Mouse (Mus musculus): Measurements from ENCODE around the gene Tmem132c. TPM values are rescaled to one million over a fixed set of nuclear protein-coding genes. Genes with fewer than 3 reads are reported as not detected.

Tmem132c gene
- polyA plus RNA-seq, 2 experiments, result 0.08 TPM; not detected in 1

GRCm38 (mm10) chr5:127436836-127437235, 195.2 kb downstream of the Tmem132c start:
- no peaks in the 10 kb centered on the region for H3K4me1 ChIP-seq (replicated peaks; ENCODE audit: control insufficient read depth in 2 of 2, insufficient read depth in 2 of 2, low read length in 1 of 2)
- DNase-seq (ENCODE audit: low read depth in 3 of 3, low spot score in 3 of 3) (no peak), ATAC-seq (ENCODE audit: insufficient read depth) (no peak)
- H3K4me2 ChIP-seq (ENCODE audit: low read depth), result no peak overlapping the region
- TF ChIP-seq EP300 (IDR thresholded peaks at IDR 0.05; ENCODE audit: low read depth) (no peak), CTCF (IDR thresholded peaks at IDR 0.05; ENCODE audit: low read depth) (no peak)
- H3K27ac ChIP-seq, result no peak overlapping the region
- no peaks in the 10 kb centered on the region for H3K9me3 ChIP-seq (ENCODE audit: control insufficient read depth, low read length)
- WGBS (ENCODE audit: insufficient replicate concordance), result 83% methylated on average over 5 of the region's 5 CpGs
- H3K36me3 ChIP-seq (replicated peaks; ENCODE audit: control insufficient read depth, insufficient read depth, low read depth), result no peaks in the 10 kb centered on the region
- no peak overlapping the region for H3K9ac ChIP-seq (replicated peaks)
- no peaks in the 10 kb centered on the region for H3K27me3 ChIP-seq (ENCODE audit: control insufficient read depth, insufficient read depth, low read length)
- no peak overlapping the region for H3K4me3 ChIP-seq (ENCODE audit: insufficient read depth in 1 of 2, low read depth in 2 of 2, low read length in 2 of 2)

DNA sequence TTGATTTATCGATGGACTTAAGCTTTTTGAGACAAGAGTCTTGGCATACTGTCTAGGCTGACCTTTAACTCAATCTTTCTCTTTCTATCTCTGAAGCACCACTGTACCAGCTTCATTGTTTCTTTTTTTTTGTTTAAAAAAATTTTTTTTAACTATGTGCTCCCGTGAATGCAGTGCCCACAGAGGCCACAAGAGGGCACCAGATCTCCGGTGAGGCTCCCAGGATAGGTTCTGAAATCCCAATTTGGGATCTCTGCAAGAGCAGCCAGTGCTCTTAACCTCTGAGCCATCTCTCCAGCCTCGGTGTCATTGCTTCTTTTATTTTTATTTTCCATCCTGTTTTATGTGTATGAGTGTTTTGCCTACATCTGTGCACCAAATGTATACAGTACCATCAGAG, 197.0 kb downstream of the Tmem132c start:
- WGBS (ENCODE audit: insufficient replicate concordance), result 64% methylated on average over 4 of the region's 4 CpGs
- Histone ChIP-seq H3K4me3 (ENCODE audit: insufficient read depth in 1 of 2, low read depth in 2 of 2, low read length in 2 of 2) (no peak overlapping the region), H3K9me3 (ENCODE audit: control insufficient read depth, low read length) (no peaks in the 10 kb centered on the region), H3K4me2 (ENCODE audit: low read depth) (no peak overlapping the region), H3K27me3 (ENCODE audit: control insufficient read depth, insufficient read depth, low read length) (no peaks in the 10 kb centered on the region), H3K4me1 (replicated peaks; ENCODE audit: control insufficient read depth in 2 of 2, insufficient read depth in 2 of 2, low read length in 1 of 2) (no peaks in the 10 kb centered on the region), H3K36me3 (replicated peaks; ENCODE audit: control insufficient read depth, insufficient read depth, low read depth) (no peaks in the 10 kb centered on the region), H3K27ac (no peak overlapping the region), H3K9ac (replicated peaks) (no peak overlapping the region)
- ATAC-seq (ENCODE audit: insufficient read depth) (no peak), DNase-seq (ENCODE audit: low read depth in 3 of 3, low spot score in 3 of 3) (no peak)
- TF ChIP-seq CTCF (IDR thresholded peaks at IDR 0.05; ENCODE audit: low read depth), result peak; percentile 44; the same call in 1 of the 2 replicates
- no peak for TF ChIP-seq EP300 (IDR thresholded peaks at IDR 0.05; ENCODE audit: low read depth)

GRCm38 (mm10) chr5:127441963-127442362, 200.4 kb downstream of the Tmem132c start:
- Histone ChIP-seq H3K4me3 (ENCODE audit: insufficient read depth in 1 of 2, low read depth in 2 of 2, low read length in 2 of 2) (no peak overlapping the region), H3K4me2 (ENCODE audit: low read depth) (no peak overlapping the region), H3K4me1 (replicated peaks; ENCODE audit: control insufficient read depth in 2 of 2, insufficient read depth in 2 of 2, low read length in 1 of 2) (no peaks in the 10 kb centered on the region), H3K9ac (replicated peaks) (no peak overlapping the region), H3K36me3 (replicated peaks; ENCODE audit: control insufficient read depth, insufficient read depth, low read depth) (no peaks in the 10 kb centered on the region), H3K27ac (no peak overlapping the region), H3K9me3 (ENCODE audit: control insufficient read depth, low read length) (no peaks in the 10 kb centered on the region), H3K27me3 (ENCODE audit: control insufficient read depth, insufficient read depth, low read length) (no peaks in the 10 kb centered on the region)
- DNase-seq (ENCODE audit: low read depth in 3 of 3, low spot score in 3 of 3), result no peak
- TF ChIP-seq EP300 (IDR thresholded peaks at IDR 0.05; ENCODE audit: low read depth) (no peak), CTCF (IDR thresholded peaks at IDR 0.05; ENCODE audit: low read depth) (no peak)
- ATAC-seq (ENCODE audit: insufficient read depth), result no peak
- WGBS (ENCODE audit: insufficient replicate concordance), result 65% methylated on average over 10 of the region's 10 CpGs

- no peak overlapping the region for H3K4me2 ChIP-seq (ENCODE audit: low read depth)
- H3K9me3 ChIP-seq (ENCODE audit: control insufficient read depth, low read length), result no peaks in the 10 kb centered on the region; the same call in 1 of the 2 replicates
- ATAC-seq (ENCODE audit: insufficient read depth) (no peak), DNase-seq (ENCODE audit: low read depth in 3 of 3, low spot score in 3 of 3) (no peak)
- no peaks in the 10 kb centered on the region for H3K36me3 ChIP-seq (replicated peaks; ENCODE audit: control insufficient read depth, insufficient read depth, low read depth)
- no peaks in the 10 kb centered on the region for H3K4me1 ChIP-seq (replicated peaks; ENCODE audit: control insufficient read depth in 2 of 2, insufficient read depth in 2 of 2, low read length in 1 of 2)
- WGBS (ENCODE audit: insufficient replicate concordance), result 17% methylated on average over 4 of the region's 4 CpGs
- H3K27ac ChIP-seq, result no peak overlapping the region
- no peak overlapping the region for H3K9ac ChIP-seq (replicated peaks)
- H3K4me3 ChIP-seq (ENCODE audit: insufficient read depth in 1 of 2, low read depth in 2 of 2, low read length in 2 of 2), result no peak overlapping the region
- TF ChIP-seq CTCF (IDR thresholded peaks at IDR 0.05; ENCODE audit: low read depth), result peak; percentile 42
- TF ChIP-seq EP300 (IDR thresholded peaks at IDR 0.05; ENCODE audit: low read depth), result no peak
- H3K27me3 ChIP-seq (ENCODE audit: control insufficient read depth, insufficient read depth, low read length), result no peaks in the 10 kb centered on the region
Measured at GRCm38 (mm10) chr5:127453580-127453979, 212.0 kb downstream of the Tmem132c start.

GRCm38 (mm10) chr5:127454068-127454467, 212.5 kb downstream of the Tmem132c start:
- ATAC-seq (ENCODE audit: insufficient read depth), result no peak
- TF ChIP-seq CTCF (IDR thresholded peaks at IDR 0.05; ENCODE audit: low read depth) (no peak), EP300 (IDR thresholded peaks at IDR 0.05; ENCODE audit: low read depth) (no peak)
- WGBS (ENCODE audit: insufficient replicate concordance), result 50% methylated on average over 7 of the region's 7 CpGs
- Histone ChIP-seq H3K4me2 (ENCODE audit: low read depth) (no peak overlapping the region), H3K27ac (no peak overlapping the region), H3K4me3 (ENCODE audit: insufficient read depth in 1 of 2, low read depth in 2 of 2, low read length in 2 of 2) (no peak overlapping the region), H3K36me3 (replicated peaks; ENCODE audit: control insufficient read depth, insufficient read depth, low read depth) (no peaks in the 10 kb centered on the region), H3K4me1 (replicated peaks; ENCODE audit: control insufficient read depth in 2 of 2, insufficient read depth in 2 of 2, low read length in 1 of 2) (no peaks in the 10 kb centered on the region), H3K27me3 (ENCODE audit: control insufficient read depth, insufficient read depth, low read length) (no peaks in the 10 kb centered on the region), H3K9ac (replicated peaks) (no peak overlapping the region), H3K9me3 (ENCODE audit: control insufficient read depth, low read length) (no peaks in the 10 kb centered on the region; the same call in 1 of the 2 replicates)
- DNase-seq (ENCODE audit: low read depth in 3 of 3, low spot score in 3 of 3), result no peak

All from liver, embryonic 14.5 days (tissue).